Comparison of ENCODE assay signal across 17 mouse cellular contexts in the genomic region with DNA sequence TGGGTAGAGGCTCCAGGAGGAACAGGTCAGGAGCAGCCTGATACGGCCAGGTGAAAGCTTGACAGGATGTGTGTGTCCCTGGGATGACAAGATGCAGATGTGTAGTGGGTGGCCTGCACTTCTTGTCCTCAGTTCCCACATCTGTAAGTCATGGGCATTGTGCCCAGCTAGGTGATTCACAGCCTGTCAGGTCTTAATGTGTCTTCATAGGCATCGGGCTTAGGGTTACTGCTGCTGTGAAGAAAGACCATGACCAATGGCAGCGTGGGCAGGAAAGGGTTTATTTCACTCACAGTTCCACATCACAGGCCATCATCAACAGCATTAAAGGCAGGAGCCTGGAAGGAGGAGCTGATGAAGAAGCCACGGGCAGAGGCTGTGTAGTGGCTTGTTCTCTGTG.
"Had no signal": no experiment of that assay in that cellular context is flagged by ENCODE, and none has a peak within 500 bp of the region (broad histone marks: within the 10 kb centered on the region; RNA-seq: fewer than 3 reads in every experiment).

No protein-coding gene starts in this region.

- H3K9me3 ChIP-seq: liver, embryonic 15.5 days; midbrain, embryonic 13.5 days; midbrain, embryonic 15.5 days; neural tube, embryonic 12.5 days had no signal

- ATAC-seq: liver, postnatal 0 days; midbrain, embryonic 13.5 days; midbrain, embryonic 15.5 days had no signal

- H3K27me3 ChIP-seq: liver, embryonic 15.5 days; midbrain, embryonic 13.5 days; midbrain, embryonic 15.5 days; neural tube, embryonic 12.5 days had no signal

- H3K4me3 ChIP-seq: liver, embryonic 15.5 days; midbrain, embryonic 13.5 days; midbrain, embryonic 15.5 days; neural tube, embryonic 12.5 days had no signal

- H3K4me1 ChIP-seq: midbrain, embryonic 13.5 days; midbrain, embryonic 15.5 days; neural tube, embryonic 12.5 days had no signal

- DNase-seq: liver, postnatal 0 days; lung, embryonic 14.5 days; lung, postnatal 14 days; lung, postnatal 36 days; retina, postnatal 1 day; right cerebral cortex, adult 18-20 months; right cerebral cortex, postnatal 25 days; right cerebral cortex, postnatal 4 days; spleen, adult 18-20 months; thymus, adult 18-20 months; thymus, postnatal 14 days; thymus, postnatal 36 days had no signal

- H3K27ac ChIP-seq: liver, embryonic 15.5 days; macrophage; midbrain, embryonic 13.5 days; midbrain, embryonic 15.5 days; neural tube, embryonic 12.5 days had no signal
